Mouse (Mus musculus): Measurements from ENCODE around the gene Zfp747.
"Not testable (repeated sequence)": the region's sequence is repeated elsewhere in the genome, so short reads cannot be mapped to it uniquely, and the experiment has no call there.

Gene Zfp747

GRCm38 (mm10) chr7:127375271-127376245 lies at the start of gene Zfp747:
Gene Zfp747, minus strand, starts transcription at chr7:127376050.
- in situ Hi-C loops (cut with MboI): not testable (repeated sequence)

- in situ Hi-C loops (cut with MboI): no loop called here
Measured at GRCm38 (mm10) chr7:127425291-127425690, 49.4 kb upstream of the Zfp747 start.

- in situ Hi-C loops (cut with MboI): no loop called here
Measured at GRCm38 (mm10) chr7:127422247-127422646, 46.4 kb upstream of the Zfp747 start.

- in situ Hi-C loops (cut with MboI): no loop called here
Measured at GRCm38 (mm10) chr7:127421388-127422191, 45.7 kb upstream of the Zfp747 start, which contains the start of gene Zfp688. Gene Zfp688, minus strand, starts transcription at chr7:127422068.

GRCm38 (mm10) chr7:127411418-127411817 lies 35.6 kb upstream of the Zfp747 start:
- in situ Hi-C loops (cut with MboI): no loop called here

- in situ Hi-C loops (cut with MboI): not testable (repeated sequence)
Measured at GRCm38 (mm10) chr7:127406002-127406987, 30.4 kb upstream of the Zfp747 start, which contains the start of gene Zfp764. Gene Zfp764, minus strand, starts transcription at chr7:127406822.

- in situ Hi-C loops (cut with MboI): not testable (repeated sequence)
Measured at GRCm38 (mm10) chr7:127404101-127404500, 28.3 kb upstream of the Zfp747 start.

- in situ Hi-C loops (cut with MboI): no loop called here
Measured at GRCm38 (mm10) chr7:127402980-127403379, 27.1 kb upstream of the Zfp747 start.

GRCm38 (mm10) chr7:127400355-127400754 lies 24.5 kb upstream of the Zfp747 start:
- in situ Hi-C loops (cut with MboI): no loop called here

- in situ Hi-C loops (cut with MboI): no loop called here
Measured at GRCm38 (mm10) chr7:127393944-127394333, 18.1 kb upstream of the Zfp747 start.

GRCm38 (mm10) chr7:127393157-127393943 lies 17.5 kb upstream of the Zfp747 start, which contains the start of gene E430018J23Rik:
Gene E430018J23Rik, minus strand, starts transcription at chr7:127393629.
- in situ Hi-C loops (cut with MboI): no loop called here

GRCm38 (mm10) chr7:127392251-127392824 lies 16.5 kb upstream of the Zfp747 start:
- in situ Hi-C loops (cut with MboI): no loop called here

GRCm38 (mm10) chr7:127391538-127391937 lies 15.7 kb upstream of the Zfp747 start:
- in situ Hi-C loops (cut with MboI): no loop called here

- in situ Hi-C loops (cut with MboI): no loop called here
Measured at GRCm38 (mm10) chr7:127390306-127390705, 14.5 kb upstream of the Zfp747 start.

GRCm38 (mm10) chr7:127388201-127388600 lies 12.4 kb upstream of the Zfp747 start:
- in situ Hi-C loops (cut with MboI): not testable (repeated sequence)

- in situ Hi-C loops (cut with MboI): no loop called here
Measured at GRCm38 (mm10) chr7:127386641-127387392, 11.0 kb upstream of the Zfp747 start, which contains the start of gene 9130019O22Rik. Gene 9130019O22Rik, minus strand, starts transcription at chr7:127387166.

- in situ Hi-C loops (cut with MboI): not testable (repeated sequence)
Measured at GRCm38 (mm10) chr7:127385560-127385959, 9.7 kb upstream of the Zfp747 start.

GRCm38 (mm10) chr7:127378310-127378921 lies 2.6 kb upstream of the Zfp747 start:
- in situ Hi-C loops (cut with MboI): no loop called here

- in situ Hi-C loops (cut with MboI): not testable (repeated sequence)
Measured at GRCm38 (mm10) chr7:127371870-127372269, 4.0 kb downstream of the Zfp747 start.
